Mouse (Mus musculus) lung, embryonic 14.5 days (tissue): ENCODE data around the gene Alox12b. TPM values are rescaled to one million over a fixed set of nuclear protein-coding genes. Genes with fewer than 3 reads are reported as not detected.

ENCODE experiments used
- ATAC-seq: fragments of 200-750 bp; cut with Nextera tagmentation; 2 replicates; pipeline ENCODE4 v1.8.0; 2017; ENCODE audit warnings: mild to moderate bottlenecking, moderate TSS enrichment, moderate library complexity; ENCODE audit not compliant: insufficient read depth
- DNase-seq: peaks from one replicate; pipeline ENCODE4 v3.0.0-alpha.2; 2015
- H3K27ac ChIP-seq: fragments of 300-500 bp; sonication (generic); 2 replicates; pipeline ENCODE4 v1.5.1; 2014; ENCODE audit warnings: low read depth, mild to moderate bottlenecking, moderate library complexity
- H3K27me3 ChIP-seq: fragments of 300-500 bp; sonication (generic); 2 replicates; pipeline ENCODE4 v1.6.1; 2014; ENCODE audit warnings: low read length, control low read depth; ENCODE audit not compliant: insufficient read depth
- H3K36me3 ChIP-seq: fragments of 300-500 bp; sonication (generic); 2 replicates; pipeline ENCODE4 v1.6.1; 2014; ENCODE audit warnings: control low read depth; ENCODE audit not compliant: insufficient read depth
- H3K4me1 ChIP-seq: fragments of 300-500 bp; sonication (generic); 2 replicates; pipeline ENCODE4 v1.6.1; 2014; ENCODE audit warnings: antibody characterized with exemption, control low read depth; ENCODE audit not compliant: insufficient read depth
- H3K4me2 ChIP-seq: fragments of 300-500 bp; sonication (generic); 2 replicates; pipeline ENCODE4 v1.6.1; 2014; ENCODE audit warnings: mild to moderate bottlenecking
- H3K4me3 ChIP-seq: fragments of 300-500 bp; sonication (generic); 2 replicates; pipeline ENCODE4 v1.5.1; 2014; ENCODE audit warnings: low read depth, low read length
- H3K9ac ChIP-seq: fragments of 300-500 bp; sonication (generic); 2 replicates; pipeline ENCODE4 v1.6.1; 2014
- H3K9me3 ChIP-seq: fragments of 300-500 bp; sonication (generic); 2 replicates; pipeline ENCODE4 v1.6.1; 2016; ENCODE audit warnings: low read depth, low read length, control low read depth
- CTCF ChIP-seq: IDR thresholded peaks from 2 replicates; pipeline ENCODE4 v1.5.1; 2016; ENCODE audit warnings: antibody characterized with exemption, low read depth
- WGBS: fragments of 180-500 bp; shearing (Covaris S2); extraction: QIAGEN DNeasy Blood & Tissue Kit; methylation state at CpG from one replicate; pipeline ENCODE4 v1.1.7; 2014; 5-methylcytosine and 5-hydroxymethylcytosine counted together
- polyA plus RNA-seq: library from polyadenylated mRNA; unstranded; fragments of >200 nt; fragmentation: Nextera tagmentation; extraction: Ambion mirVana; gene quantifications from 2 replicates; pipeline ENCODE4 v1.2.1, GENCODE M21; 2014

Alox12b gene
- polyA plus RNA-seq, 1 experiment from 2014 or later, result not detected

DNA sequence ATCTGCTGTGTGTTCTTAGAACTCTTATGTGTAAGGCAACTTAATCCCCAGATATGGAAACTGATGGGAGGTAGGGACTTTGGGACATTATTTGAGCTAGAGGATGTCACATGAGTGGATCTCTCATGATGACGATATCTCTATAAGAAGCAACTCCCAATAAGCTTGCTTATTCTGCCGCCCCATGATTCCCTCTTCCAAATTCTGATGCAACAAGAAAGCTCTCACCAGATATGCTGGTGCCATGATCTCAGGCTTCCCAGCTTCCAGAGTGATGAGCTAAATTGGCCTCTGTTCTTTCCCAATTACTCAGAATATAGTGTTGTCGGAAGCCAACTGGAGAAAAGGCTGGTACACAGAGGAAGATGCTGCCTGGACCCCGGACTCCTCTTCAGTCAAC, 44.9 kb upstream of the Alox12b start:
- Histone ChIP-seq H3K4me3 (peak overlapping the region; percentile 51; the same call in 1 of the 2 replicates), H3K27ac (peak overlapping the region; percentile 38; the same call in 1 of the 2 replicates), H3K4me1 (no peaks in the 10 kb centered on the region; the same call in 1 of the 2 replicates), H3K27me3 (no peaks in the 10 kb centered on the region; the same call in 1 of the 2 replicates), H3K4me2 (peak overlapping the region; percentile 62), H3K9me3 (no peaks in the 10 kb centered on the region), H3K9ac (no peak overlapping the region; the same call in 1 of the 2 replicates), H3K36me3 (peaks cover 29% of the 10 kb centered on the region)
- ATAC-seq, result no peak
- TF ChIP-seq CTCF, result no peak
- DNase-seq, result peak; percentile 19
- WGBS, result 69% methylated on average over 4 of the region's 4 CpGs

DNA sequence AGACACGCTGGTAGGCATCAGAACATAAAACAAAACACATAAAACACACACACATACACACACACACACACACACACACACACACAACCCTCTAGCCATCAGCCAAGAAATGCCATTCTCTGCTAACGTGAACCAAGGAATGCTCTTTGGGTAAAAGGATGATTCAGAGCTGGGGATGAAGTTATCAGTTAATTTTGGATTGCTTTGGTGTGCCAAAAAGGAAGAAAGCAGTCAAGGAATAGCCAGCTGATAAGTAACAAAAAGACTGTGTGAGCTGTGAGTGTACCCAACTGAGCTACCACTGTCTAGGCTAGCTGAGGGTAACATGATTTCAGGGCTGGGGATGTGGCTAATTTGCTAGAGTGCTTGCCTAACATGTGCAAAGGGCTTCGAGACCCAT, 42.8 kb upstream of the Alox12b start:
- no peaks in the 10 kb centered on the region; the same call in 1 of the 2 replicates for H3K27me3 ChIP-seq
- no peak overlapping the region for H3K4me3 ChIP-seq
- H3K4me1 ChIP-seq, result no peaks in the 10 kb centered on the region; the same call in 1 of the 2 replicates
- H3K27ac ChIP-seq, result no peak overlapping the region
- ATAC-seq, result no peak
- WGBS, result 58% methylated on average over 3 of the region's 3 CpGs
- H3K9me3 ChIP-seq, result no peaks in the 10 kb centered on the region
- no peak for TF ChIP-seq CTCF
- H3K4me2 ChIP-seq, result no peak overlapping the region
- no peak for DNase-seq
- H3K36me3 ChIP-seq, result peaks cover 7% of the 10 kb centered on the region
- H3K9ac ChIP-seq, result no peak overlapping the region

DNA sequence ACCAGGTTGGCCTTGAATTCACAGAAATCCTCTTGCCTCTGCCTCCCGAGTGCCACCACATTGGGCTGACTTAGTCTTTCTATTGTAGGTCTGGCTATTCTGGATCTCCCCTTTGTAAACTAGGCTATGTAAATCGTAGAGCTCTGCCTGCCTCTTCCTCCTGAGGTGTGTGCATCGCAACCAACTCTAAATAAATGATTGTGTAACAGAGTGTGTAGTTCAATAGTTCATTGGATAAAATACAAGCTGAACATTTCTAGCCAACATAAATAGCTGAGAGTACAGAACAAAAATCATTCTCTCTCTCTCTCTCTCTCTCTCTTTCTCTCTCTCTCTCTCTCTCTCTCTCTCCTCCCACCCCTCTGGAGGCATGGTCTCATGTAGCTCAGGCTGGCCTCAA, 42.2 kb upstream of the Alox12b start:
- H3K27me3 ChIP-seq, result no peaks in the 10 kb centered on the region; the same call in 1 of the 2 replicates
- H3K4me1 ChIP-seq, result peaks cover under 1% of the 10 kb centered on the region
- no peak overlapping the region for H3K9ac ChIP-seq
- WGBS, result 78% methylated on average over 3 of the region's 3 CpGs
- H3K36me3 ChIP-seq, result peaks cover 1% of the 10 kb centered on the region; the same call in 1 of the 2 replicates
- TF ChIP-seq CTCF, result no peak
- H3K4me3 ChIP-seq, result no peak overlapping the region
- H3K9me3 ChIP-seq, result no peaks in the 10 kb centered on the region
- ATAC-seq (no peak), DNase-seq (no peak)
- no peak overlapping the region for H3K4me2 ChIP-seq
- H3K27ac ChIP-seq, result no peak overlapping the region

DNA sequence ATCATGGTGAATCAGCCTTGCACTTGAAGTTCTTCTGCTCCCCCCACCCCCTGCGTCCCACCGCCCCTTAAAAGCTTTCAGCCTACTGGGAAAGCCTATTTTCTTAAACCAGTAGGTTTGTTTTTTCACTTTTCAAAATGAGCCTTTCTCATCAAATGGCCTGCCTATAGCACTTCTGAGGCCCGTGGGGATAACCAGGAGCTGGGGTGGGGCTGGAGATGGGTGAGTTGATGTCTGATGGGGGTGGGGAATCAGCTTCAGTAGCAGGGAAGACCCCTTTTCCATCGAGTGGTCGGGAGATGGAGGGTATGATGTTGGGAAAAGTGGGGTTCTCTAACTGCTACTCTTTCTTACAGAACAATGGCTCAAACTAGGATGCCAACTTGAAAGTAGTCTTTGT, 39.9 kb upstream of the Alox12b start:
- WGBS, result 43% methylated on average over 5 of the region's 5 CpGs
- H3K9me3 ChIP-seq, result no peaks in the 10 kb centered on the region
- DNase-seq, result no peak
- H3K4me1 ChIP-seq, result peaks cover 7% of the 10 kb centered on the region
- H3K4me2 ChIP-seq, result peak overlapping the region; percentile 93
- H3K27me3 ChIP-seq, result no peaks in the 10 kb centered on the region; the same call in 1 of the 2 replicates
- ATAC-seq, result no peak
- TF ChIP-seq CTCF, result no peak
- no peak overlapping the region for H3K9ac ChIP-seq
- H3K27ac ChIP-seq, result no peak overlapping the region
- no peaks in the 10 kb centered on the region for H3K36me3 ChIP-seq
- H3K4me3 ChIP-seq, result 0 out of 2 replicates have a peak overlapping the region, but pooled peaks have one; percentile 1

DNA sequence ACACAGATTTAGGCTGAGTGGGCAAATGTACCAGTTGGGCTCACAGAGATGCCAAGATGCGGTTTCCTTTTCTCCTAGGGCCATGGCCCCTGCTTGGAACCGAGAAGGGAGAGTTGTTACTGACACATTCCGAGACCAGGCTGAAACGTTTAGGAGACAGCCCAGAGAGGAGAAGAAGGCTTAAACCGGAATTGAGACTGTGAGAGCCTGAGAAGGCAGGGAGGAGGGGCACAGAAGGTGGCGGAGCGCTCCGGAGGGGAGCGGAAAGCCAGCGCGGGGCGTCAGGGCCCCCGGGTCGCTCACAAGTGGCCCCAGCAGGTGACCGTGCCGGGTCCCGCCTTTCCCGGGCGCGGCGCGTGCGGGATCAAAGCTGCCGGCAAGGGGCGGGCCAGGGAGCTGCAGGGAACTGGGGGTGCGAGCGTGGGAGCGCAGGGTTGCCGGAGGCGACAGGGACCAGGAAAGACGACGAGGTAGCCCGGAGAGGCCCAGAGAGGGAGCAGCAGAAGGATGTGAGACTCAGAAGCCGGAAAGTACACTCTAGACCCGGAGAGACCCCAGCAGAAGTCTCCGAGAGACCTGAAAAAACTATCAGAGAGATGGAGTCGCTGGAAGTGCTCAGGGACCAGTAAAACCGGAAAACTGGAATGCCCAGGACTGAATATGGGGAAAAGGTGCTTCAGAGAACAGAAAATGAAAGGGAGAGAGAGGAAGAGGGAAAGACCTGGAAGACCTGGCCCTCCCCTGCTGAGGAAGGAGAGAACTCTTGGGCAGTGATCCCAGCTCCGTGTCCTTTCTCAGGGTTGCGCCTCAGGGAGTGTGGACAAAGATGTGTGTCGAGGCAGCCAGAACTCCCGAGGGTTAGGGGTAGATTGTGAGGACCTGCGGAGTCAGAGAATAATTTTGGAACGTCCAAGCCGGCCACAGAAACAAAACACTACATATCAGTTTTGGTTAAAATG, 38.8 kb upstream of the Alox12b start:
- H3K27ac ChIP-seq, result peak overlapping the region; percentile 87
- peaks cover 7% of the 10 kb centered on the region for H3K4me1 ChIP-seq
- H3K27me3 ChIP-seq, result no peaks in the 10 kb centered on the region; the same call in 1 of the 2 replicates
- under 1% methylated on average over 45 of the region's 45 CpGs for WGBS
- peak; percentile 68 for DNase-seq
- peak overlapping the region; percentile 74 for H3K4me3 ChIP-seq
- H3K4me2 ChIP-seq, result peak overlapping the region; percentile 93
- H3K9ac ChIP-seq, result peak overlapping the region; percentile 68
- H3K36me3 ChIP-seq, result no peaks in the 10 kb centered on the region
- ATAC-seq, result peak; percentile 9; the same call in 1 of the 2 replicates
- no peak for TF ChIP-seq CTCF
- no peaks in the 10 kb centered on the region for H3K9me3 ChIP-seq

DNA sequence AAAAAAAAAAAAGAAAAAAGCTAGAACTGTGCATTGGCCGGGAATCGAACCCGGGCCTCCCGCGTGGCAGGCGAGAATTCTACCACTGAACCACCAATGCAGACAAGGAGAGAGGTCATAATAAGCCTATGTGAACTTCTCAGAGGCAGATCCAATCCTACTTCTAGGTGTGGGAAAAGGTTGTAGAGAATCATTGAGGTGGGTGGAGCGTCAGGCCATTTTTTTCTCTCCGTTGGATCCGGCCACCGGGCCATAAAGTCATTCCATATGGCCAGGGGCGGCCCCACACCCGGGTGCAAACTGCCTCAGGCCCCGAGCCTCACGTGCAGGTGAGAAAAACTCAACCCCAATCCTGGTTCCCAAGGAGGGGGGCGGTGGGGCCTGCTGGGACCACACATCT, 38.0 kb upstream of the Alox12b start:
- Histone ChIP-seq H3K36me3 (no peaks in the 10 kb centered on the region), H3K4me1 (peaks cover 7% of the 10 kb centered on the region), H3K27ac (no peak overlapping the region), H3K4me2 (peak overlapping the region; percentile 93), H3K27me3 (no peaks in the 10 kb centered on the region; the same call in 1 of the 2 replicates), H3K9ac (0 out of 2 replicates have a peak overlapping the region, but pooled peaks have one; percentile 30), H3K9me3 (no peaks in the 10 kb centered on the region), H3K4me3 (peak overlapping the region; percentile 74)
- TF ChIP-seq CTCF, result no peak
- under 1% methylated on average over 15 of the region's 15 CpGs for WGBS
- DNase-seq, result peak; percentile 94
- no peak; the same call in 1 of the 2 replicates for ATAC-seq
